Mouse (Mus musculus) left cerebral cortex, adult 18-20 months (tissue): ENCODE measurements around the gene Cabp2. TPM values are rescaled to one million over a fixed set of nuclear protein-coding genes. Genes with fewer than 3 reads are reported as not detected.
"Not testable (repeated sequence)": the region's sequence is repeated elsewhere in the genome, so short reads cannot be mapped to it uniquely, and the experiment has no call there.

ENCODE experiments used
- DNase-seq, 2 experiments: peaks; one replicate each; pipeline ENCODE4 v3.0.0; 2021 to 2022; ENCODE audit warnings: low spot score in 2 of 2, mixed read lengths in 1 of 2
- total RNA-seq, 2 experiments: library from RNA; stranded (reverse); gene quantifications; 2 replicates each; pipeline ENCODE4 v1.2.3; 2021

Gene Cabp2
- total RNA-seq, 2 experiments from 2014 or later = not detected

DNA sequence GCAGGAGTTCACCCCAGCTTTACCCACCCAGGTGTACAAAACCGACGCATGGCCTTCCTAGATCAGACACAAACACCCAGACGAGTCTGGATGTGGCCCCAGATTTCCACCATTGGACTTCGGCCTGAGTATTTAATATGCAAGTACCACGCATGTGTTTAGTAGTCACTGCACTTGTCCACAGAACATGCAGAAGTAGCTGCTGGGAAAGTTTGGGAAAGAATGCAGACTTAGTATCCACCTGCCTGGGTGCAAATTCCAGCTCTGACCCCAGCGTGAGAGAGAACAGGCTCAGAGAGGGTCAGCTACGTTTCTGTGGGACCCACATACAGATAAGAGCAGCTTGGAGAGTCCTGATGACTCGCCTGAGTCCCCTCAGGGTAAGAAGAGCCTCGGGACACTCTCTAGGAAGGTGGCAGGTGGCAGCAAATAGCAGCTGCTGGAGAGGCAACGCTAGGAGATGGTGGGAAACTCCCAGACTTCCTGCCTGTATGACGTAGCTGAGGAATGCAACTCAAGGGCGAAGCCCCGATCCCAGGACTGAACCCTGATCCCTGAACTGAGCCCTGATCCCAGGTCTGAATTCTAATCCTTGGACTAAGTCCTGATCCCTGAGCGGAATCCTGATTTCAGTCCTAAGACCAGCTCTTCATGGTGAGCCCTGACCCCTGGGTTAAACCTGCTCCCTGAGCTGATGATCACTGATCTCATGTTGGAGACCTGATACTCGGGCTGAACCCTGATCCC, 25.3 kb upstream of the Cabp2 start:
- no peak for DNase-seq

DNA sequence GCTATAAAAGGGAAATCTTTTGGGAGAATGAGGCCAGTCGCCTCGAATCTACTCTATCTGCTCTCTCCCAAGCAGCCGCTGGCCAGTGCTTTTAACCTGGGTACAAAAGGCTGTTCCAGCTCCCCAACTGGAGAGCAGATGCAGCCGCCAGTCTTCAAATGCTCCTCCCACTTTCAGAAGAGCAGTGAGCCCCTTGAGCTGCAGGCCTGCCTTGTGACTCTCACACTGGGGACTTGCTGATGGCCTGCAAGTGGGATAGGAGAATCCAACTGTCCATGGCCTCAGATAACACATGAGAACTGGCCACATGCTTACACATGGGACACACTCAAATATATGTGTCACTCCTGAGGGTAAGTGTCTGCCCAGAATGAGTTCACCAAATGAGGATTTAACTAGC, 24.7 kb upstream of the Cabp2 start:
- no peak for DNase-seq

DNA sequence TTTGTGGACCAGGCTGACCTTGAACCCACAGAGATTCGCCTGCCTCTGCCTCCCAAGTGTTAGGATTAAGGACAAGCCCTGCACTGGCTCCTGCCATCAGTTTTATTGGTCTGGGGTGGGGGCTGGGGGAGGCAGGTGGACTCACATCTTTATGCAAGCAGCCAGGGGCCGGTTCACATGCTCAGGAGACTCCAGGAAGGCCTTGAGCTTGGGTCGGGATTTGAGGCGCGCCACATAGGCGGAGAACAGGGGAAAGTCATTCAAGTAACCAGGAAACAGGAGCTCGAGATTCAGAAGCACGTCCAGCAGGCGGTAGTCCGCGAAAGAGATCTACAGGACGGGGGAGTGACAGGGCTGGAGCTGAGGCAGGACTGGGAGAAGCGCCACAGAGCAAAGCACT, 24.0 kb upstream of the Cabp2 start:
- DNase-seq = no peak

DNA sequence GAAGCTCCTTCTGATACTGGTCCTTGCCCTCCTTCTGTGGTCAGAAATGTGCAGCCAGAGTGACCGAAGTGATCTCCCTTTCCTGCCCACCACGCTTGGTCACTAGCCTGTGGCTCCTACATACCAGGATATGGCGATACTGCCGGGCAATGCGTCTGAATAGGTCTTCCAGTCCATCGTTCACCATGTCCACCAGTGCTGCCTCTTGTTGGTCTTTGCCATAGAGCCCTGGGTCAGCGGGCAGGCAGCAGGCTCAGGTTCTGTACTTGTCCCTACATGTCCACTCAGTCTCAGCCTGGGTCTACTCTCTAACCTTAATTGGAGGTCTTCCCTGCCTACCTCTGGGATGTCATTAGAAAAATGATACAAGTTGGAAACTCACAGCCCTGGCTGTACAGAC, 23.4 kb upstream of the Cabp2 start:
- no peak for DNase-seq

DNA sequence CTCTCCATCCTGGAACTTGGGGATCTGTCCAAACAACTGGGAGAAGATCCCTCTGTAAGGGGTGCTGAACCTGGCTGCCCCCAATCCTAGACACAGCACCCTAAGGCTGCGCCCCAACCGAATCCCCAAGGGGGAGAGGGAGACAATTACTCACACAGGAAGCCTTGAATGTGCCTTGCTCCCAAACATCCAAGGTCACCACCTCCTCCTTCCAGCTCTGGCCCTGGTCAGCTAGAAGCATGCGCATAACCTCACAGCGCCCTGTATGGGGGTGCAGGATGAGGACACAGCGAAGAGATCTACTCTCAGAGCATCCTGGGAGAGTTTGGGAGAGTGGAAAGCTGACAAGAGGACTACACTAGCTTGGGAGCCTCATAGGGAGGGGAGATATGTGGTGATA, 22.8 kb upstream of the Cabp2 start:
- no peak for DNase-seq

DNA sequence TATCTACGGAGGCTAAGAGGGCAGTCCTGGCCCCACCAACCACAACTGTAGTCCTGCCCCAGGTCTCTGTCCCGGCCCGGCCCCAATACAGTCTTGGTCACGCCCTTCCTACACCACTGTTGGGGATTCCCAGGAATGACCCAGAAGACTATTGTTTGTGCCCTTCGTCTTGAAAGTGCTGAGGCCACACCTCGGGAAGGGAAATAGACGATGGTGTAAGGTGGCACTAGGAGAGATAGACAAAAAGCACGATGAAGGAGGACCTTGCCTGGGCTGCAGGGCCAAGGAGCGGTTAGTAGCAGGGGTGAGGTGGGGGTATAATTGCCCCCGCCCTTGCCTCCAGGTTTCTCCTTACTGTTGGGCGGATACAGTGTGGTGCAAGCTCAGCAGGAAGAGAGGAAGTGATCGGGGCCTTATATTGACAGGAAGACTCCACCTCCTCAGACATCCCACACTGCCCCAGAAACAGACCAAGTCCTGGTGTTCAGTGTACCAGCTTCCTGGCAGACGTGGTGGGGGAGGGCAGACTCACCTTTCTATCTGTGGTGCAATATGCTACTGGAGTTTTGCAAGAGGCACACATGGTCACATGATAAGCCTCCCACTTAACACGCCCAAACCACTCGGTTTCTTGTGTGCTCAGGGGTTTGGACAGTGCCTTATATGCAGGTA, 22.2 kb upstream of the Cabp2 start, which contains the start of gene Gstp3:
Gene Gstp3 (minus strand): TSS at position 501 of the 672 bp plus-strand sequence.
- DNase-seq = no peak

DNA sequence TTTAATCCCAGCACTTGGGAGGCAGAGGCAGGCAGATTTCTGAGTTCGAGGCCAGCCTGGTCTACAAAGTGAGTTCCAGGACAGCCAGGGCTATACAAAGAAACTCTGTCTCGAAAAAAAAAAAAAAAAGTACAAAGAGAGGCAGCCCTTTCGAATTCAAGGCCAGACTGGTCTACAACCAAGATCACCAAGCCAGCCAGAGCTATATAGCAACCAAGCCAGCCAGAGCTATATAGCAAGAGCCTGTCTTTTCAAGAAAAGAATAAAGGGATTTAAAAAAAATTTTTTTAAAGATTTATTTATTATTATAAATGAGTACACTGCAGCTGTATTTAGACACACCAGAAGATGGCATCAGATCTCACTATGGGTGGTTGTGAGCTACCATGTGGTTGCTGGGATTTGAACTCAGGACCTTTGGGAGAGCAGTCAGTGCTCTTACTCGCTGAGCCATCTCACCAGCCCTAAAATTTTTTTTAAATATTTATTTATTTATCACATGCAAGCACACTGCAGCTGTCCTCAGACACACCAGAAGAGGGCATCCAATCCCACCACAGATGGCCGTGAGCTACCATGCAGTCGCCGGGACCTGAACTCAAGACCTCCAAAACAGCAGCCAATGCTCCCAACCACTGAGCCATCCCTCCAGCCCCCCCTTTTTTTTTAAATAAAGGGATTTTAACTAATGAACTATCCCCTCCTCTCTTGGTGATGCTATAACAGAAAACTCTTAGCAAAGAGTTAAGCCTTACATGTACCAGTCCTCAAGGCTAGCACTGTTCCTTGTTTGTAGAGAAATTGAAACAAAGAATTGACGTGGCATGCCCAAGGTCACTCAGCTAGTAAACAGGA, 21.1 kb upstream of the Cabp2 start:
- not testable (repeated sequence) for DNase-seq

DNA sequence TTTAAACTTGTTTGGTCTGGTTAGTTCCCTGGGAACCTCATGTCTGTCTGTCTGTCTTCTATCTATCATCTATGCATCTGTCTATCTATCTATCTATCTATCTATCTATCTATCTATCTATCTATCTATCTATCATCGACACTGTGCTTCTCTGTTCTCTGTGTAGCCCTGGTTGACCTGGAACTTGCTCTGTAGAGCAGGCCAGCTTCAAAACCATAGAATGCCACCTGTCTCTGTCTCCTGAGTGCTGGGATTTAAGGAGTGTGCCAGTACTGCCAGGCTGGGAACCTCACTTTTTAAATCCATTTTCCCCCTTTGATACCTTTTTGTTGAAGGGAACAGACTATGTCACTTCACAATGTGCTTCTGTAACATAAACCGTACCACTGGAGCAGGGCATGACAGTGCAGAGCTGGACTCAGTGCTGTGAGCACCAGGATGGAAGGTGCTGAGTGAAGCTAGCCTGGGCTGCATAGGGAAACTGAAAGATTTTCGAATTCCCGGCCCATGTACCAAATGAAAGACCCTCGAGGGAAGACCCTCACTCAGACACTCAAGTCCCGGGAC, 20.4 kb upstream of the Cabp2 start:
- no peak for DNase-seq

DNA sequence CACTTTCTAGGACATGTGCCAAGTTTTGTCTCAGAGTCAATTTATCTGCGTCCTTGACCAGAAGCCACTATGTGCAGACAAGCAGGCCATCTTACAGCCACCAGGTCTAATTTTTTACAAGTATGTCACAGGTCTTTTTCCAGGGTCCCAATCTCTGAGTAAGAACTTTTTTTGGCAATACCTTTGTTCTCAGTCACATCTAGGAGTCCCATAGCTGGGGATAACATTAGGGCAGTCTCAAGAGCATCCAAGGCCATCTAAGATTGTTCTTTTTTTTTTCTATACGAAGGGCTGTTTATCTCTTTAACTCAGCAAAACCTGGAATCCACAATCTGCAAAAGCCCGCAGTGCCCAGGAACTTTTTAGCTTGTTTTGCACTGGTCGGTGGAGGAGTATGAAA, 18.0 kb upstream of the Cabp2 start:
- DNase-seq = not testable (repeated sequence)

DNA sequence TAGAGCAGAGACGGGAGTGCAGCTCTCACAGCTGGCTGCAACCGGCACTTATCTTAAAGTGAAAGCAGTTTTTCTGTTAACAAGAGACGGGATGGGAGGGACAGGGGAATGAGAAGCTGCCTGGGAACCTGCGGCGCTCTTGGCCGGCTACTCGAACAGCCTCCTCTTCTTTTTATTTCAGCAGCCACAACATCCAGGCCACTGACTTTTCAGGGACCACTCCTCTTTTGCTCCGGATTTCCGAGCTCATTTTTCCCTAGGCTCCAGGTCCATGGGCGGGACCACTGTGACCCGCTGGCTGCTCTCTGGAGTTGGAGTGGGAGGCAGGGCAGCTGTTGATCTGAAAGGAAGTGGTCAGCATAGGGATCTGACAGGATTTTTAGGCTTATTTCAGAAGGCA, 16.9 kb upstream of the Cabp2 start:
- not testable (repeated sequence) for DNase-seq

DNA sequence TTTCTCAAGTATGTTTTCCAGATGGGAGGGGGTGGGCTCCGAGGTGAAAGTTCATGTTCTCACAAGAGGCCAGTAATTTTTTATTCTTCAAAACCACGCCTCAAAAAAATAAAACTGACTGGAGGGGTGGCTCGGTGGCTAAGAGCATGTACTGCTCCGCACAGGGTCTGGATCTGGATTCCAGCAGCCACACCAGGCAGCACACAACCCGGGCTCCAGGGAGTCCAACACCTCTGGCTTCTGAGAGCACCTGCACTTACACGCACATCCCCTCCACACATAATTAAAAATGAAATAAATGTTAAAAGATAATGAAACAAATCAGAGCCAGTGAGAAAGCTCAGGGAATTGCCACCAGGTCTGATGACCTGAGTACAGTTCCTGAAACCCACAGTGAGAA, 15.1 kb upstream of the Cabp2 start:
- no peak for DNase-seq

DNA sequence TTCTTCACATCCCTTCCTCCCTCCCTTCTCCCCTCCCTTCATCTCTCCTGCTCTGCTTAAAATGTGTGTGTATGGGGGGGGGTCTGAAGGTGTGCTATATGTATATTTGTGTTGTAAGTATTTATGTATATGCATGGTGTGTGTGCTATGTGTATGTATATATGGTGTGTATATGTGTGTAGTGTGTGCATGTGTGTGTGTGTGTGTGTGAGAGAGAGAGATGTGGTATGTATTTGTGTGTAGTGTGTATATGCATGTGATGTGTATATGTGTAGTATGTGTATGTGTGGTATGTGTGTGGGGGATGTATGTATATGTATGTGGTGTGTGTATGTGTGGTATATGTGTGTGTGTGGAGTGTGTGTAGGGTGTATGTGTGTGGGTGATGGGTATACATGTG, 14.5 kb upstream of the Cabp2 start:
- no peak for DNase-seq

DNA sequence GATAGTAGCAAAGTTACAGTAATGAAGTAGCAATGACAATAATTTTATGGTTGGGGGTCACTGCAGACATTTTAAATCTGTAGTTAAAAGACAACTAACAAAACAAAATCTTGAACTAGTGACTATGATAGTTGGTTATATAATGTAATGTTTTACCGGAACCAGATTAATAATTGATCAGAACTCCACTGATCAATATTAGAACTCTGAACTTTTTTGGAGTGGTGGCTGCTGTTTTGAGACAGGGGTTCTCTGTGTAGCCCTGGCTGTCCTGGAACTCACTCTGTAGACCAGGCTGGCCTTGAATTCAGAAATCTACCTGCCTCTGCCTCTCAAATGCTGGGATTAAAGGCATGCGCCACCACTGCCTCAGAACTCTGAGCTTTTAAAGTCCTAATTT, 13.1 kb upstream of the Cabp2 start:
- DNase-seq = not testable (repeated sequence)

DNA sequence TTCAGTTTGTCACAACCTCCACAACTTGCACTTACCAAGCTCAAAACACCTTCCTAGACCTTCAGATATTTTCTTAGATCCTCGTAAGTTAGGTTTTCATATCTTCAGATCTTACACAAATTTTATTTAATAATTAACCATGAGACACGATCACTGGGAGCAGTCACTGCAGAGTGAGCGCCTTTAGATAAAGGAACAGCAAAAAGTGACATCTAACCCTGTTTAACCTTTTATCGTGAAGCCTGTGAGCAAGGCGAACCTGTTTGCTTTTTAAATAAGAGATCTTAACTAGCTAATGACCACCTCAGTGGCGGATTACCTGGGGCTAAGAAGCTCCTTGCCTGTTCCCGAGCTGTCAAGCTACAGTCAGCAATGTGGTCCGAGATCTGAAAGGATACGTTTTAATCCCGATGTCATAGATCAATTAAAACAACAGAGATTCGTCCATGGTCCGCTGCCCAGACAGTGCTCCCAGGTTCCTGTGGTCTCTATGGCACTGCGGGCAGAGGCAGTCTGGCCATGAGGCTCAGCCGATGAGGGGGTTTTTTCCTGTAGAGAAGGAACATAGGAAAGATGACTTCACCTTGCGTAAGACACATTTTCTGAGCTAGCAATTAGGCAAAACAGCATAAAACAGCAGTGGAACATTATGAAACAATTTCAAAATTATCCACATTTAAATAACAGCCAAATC, 12.5 kb upstream of the Cabp2 start:
- no peak for DNase-seq

DNA sequence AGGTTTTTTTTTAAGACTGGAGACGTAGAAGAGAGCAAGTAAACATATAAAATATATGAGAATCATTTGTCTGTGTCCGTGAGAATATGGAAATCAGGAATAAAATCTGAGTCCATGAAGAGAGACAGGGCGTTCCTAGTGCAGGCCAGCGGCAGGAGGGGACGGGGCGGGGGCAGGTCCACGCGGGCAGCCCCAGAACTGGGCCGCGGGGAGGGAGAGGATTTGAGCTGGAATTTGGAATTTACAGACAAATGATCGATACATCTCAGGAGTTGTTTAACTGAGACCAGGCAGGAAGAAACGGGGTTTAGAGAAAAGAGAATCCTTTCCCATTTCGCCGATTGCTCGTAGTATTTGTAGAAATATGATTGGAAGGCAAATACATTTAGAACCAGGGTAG, 11.1 kb upstream of the Cabp2 start:
- DNase-seq = no peak

DNA sequence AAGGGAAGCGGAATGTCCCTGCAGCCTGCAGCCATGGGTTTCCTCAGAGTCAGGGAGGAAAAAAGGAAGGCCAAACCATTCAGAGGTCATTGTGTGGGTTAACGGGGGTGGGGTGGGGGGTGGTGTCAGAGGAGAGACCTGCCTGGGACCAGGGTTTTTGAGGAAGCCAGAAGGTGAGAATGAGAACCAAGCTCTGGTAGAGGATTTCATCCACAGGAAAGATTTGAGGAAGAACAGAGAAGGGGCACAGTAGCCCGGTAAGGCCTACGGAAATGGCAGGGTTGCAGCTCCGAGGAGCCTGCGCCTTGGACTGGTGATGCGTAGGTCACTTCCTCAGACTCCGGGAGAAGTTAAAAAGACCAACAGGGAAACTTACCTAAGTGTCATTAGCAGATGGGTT, 10.6 kb upstream of the Cabp2 start:
- DNase-seq = no peak

DNA sequence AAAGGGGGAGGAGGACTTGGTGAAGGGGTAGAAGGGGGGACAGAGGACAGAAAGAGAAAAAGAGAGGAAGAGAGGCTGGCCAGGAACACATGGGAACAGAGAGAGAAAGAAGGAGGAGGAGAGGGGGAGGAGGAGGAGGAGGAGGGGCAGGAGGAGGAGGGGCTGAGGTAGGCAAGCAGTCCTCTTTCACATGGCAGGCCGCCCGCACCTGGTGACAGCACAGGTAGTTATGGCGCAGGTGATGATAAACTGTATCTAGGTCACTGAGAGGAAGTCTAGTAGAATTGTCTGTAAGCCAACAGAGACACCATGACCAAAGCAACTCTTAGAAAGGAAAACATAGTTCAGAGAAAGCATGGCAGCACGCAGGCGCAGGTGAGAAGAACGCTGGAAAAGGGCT, 10.0 kb upstream of the Cabp2 start:
- no peak for DNase-seq

DNA sequence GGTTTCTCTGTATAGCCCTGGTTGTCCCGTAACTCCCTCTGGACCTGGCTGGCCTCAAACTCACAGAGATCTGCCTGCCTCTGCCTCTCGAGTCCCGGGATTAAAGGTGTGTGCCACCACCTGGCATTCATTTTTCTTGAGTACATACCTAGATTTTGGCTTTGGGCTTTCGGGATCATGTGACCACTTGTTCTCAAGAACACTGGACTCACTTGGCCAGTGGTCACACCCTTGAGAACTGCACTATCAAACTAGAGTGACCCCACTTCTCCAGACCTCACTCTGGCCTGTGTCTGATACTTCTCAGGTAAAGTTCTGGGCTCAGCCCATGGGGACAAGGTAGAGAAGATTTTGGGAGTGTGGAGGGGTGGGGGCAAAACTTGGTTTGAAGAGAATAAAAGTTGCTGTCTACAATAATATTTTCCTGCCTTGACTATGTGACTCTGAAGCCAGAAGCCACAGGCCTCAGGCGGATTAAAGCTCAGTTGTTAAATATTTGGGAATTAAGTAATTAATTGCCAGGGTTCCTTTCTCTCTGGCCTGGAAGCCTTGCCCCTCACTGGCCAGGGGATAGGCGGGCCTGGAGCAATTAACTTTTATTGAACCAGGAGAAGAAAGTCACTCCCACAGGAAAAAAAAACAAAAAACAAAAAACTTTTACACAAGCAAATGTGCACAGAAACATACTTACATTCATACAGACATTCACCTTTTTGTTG, 8.5 kb upstream of the Cabp2 start:
- DNase-seq = no peak

DNA sequence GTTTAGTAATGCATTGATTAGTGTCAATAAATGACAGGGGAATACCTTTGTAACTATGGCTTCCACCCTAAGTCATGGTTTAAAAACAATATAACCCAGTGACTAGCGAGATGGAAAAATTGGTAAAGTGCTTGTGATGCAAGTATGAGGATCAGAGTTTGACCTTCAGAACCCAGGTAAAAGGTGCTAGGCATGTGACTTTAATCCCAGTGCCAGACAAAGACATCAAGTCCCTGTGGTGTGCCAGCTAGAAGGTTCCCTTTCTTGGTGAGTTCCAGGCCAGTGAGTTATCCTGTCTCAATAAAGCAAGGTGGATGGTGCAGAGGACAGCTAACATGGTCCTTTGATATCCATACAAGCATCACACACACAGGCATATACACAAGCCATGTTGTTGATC, 5.8 kb upstream of the Cabp2 start:
- no peak for DNase-seq

DNA sequence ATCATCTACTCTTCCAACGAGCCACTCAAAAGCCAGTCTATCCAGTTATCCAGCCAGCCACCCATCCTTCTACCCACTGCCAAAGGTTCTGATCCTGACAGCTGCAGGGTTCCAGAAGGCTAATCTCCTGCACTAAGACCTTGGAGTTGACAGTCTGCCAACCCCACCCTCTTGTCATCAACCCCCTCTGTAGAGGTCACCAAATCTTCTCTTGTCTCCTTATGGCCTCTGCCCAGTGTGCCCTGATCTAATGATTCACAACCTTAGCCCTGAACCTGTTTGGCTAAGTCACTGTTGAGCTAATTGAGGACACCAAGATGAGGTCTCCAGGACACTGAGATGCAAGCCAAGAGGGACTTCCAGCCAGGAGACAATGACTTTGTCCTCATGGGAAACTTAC, 1.8 kb upstream of the Cabp2 start:
- no peak for DNase-seq
